Mouse (Mus musculus) brain, embryonic 14.5 days (tissue): Measurements from ENCODE around the gene Banf2.

Experiments
- CTCF ChIP-seq: fragments of 200-500 bp; IDR thresholded peaks from 2 replicates; pipeline ENCODE4 v1.5.1; 2012; ENCODE audit warnings: inconsistent platforms, mild to moderate bottlenecking, moderate library complexity, borderline replicate concordance; ENCODE audit not compliant: insufficient read depth, insufficient read length; ENCODE audit errors: extremely low read depth
- POLR2A ChIP-seq: fragments of 200-500 bp; IDR thresholded peaks from 2 replicates; pipeline ENCODE4 v1.6.1; 2012; ENCODE audit warnings: mild to moderate bottlenecking, inconsistent platforms, borderline replicate concordance; ENCODE audit not compliant: poor library complexity, insufficient read depth, insufficient read length, severe bottlenecking; ENCODE audit errors: extremely low read depth

GRCm38 (mm10) chr2:144026456-144026855 is 6.4 kb upstream of the Banf2 start:
- no peak for TF ChIP-seq POLR2A
- no peak for TF ChIP-seq CTCF
